Mouse (Mus musculus): ENCODE results near the gene Prn. TPM values are rescaled to one million over a fixed set of nuclear protein-coding genes. Genes with fewer than 3 reads are reported as not detected.

Prn gene
- polyA plus RNA-seq, 2 experiments: not detected

DNA sequence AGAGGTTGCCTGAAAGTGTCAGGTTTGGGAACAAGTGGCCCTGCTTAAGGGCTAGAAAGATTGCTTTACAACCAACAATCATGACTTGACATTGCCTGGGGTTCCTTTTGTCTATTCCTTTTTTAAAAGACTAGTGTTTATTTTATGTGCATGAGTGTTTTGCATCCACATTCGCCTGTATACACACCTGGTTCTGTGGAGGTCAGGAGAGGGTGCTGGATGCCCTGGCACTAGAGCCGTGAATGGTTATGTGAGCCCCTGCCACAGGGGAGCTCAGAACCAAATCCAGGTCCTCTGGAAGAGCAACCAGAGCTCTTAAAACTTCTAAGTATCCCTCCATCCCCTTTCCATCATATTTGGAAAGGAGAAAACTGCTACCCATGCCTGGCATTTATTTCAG lies 1.1 kb downstream of the Prn start:
- Histone ChIP-seq H3K36me3 (ENCODE audit: control insufficient read depth, insufficient read depth, low read length) (0 out of 2 replicates have a peak, but pooled peaks cover 3% of the 10 kb centered on the region), H3K27me3 (ENCODE audit: control insufficient read depth, insufficient read depth, low read length) (no peaks in the 10 kb centered on the region), H3K9ac (ENCODE audit: low read depth, low read length, severe bottlenecking) (no peak overlapping the region), H3K9me3 (ENCODE audit: control insufficient read depth, low read length) (no peaks in the 10 kb centered on the region), H3K27ac (replicated peaks; ENCODE audit: low read depth, low read length) (no peak overlapping the region), H3K4me1 (ENCODE audit: control insufficient read depth, insufficient read depth, low read length) (peaks cover 8% of the 10 kb centered on the region; the same call in 1 of the 2 replicates), H3K4me3 (replicated peaks; ENCODE audit: low read length) (peak overlapping the region; percentile 71; the same call in 1 of the 2 replicates), H3K4me2 (replicated peaks; ENCODE audit: low read depth, low read length, severe bottlenecking) (peak overlapping the region; percentile 80; the same call in 1 of the 2 replicates)
- DNase-seq (ENCODE audit: low spot score): no peak
- ATAC-seq (ENCODE audit: low FRiP score, low read depth): no peak
- TF ChIP-seq POLR2A (IDR thresholded peaks at IDR 0.05; ENCODE audit: borderline replicate concordance, extremely low read depth, insufficient read depth, insufficient read length): no peak
- 28% methylated on average over 2 of the region's 2 CpGs for WGBS

DNA sequence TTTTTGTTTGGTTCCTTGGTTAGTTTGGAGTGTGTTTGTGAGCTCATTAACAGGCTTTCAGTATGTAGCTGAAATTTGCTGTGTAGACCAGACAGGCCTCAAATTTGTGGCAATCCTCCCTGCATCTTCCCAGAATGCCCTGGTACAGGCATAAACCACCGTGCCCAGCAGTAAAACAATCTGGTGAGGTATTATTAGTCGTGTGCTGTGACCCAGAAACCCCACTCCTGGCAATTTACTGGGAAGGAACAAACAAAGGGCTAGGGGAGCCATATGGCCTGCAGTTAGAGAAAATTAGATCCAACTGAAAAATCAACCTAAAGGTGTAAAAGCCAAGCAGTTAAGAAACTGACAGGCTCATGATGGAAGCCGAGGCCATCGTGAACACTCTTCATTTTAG lies 1.6 kb downstream of the Prn start:
- TF ChIP-seq POLR2A (IDR thresholded peaks at IDR 0.05; ENCODE audit: borderline replicate concordance, extremely low read depth, insufficient read depth, insufficient read length): no peak
- H3K4me1 ChIP-seq (ENCODE audit: control insufficient read depth, insufficient read depth, low read length): peaks cover 8% of the 10 kb centered on the region; the same call in 1 of the 2 replicates
- 0 out of 2 replicates have a peak, but pooled peaks cover 3% of the 10 kb centered on the region for H3K36me3 ChIP-seq (ENCODE audit: control insufficient read depth, insufficient read depth, low read length)
- no peaks in the 10 kb centered on the region for H3K9me3 ChIP-seq (ENCODE audit: control insufficient read depth, low read length)
- H3K4me2 ChIP-seq (replicated peaks; ENCODE audit: low read depth, low read length, severe bottlenecking): no peak overlapping the region
- H3K4me3 ChIP-seq (replicated peaks; ENCODE audit: low read length): no peak overlapping the region
- DNase-seq (ENCODE audit: low spot score) (no peak), ATAC-seq (ENCODE audit: low FRiP score, low read depth) (no peak)
- H3K27ac ChIP-seq (replicated peaks; ENCODE audit: low read depth, low read length): no peak overlapping the region
- H3K27me3 ChIP-seq (ENCODE audit: control insufficient read depth, insufficient read depth, low read length): no peaks in the 10 kb centered on the region
- WGBS: 18% methylated on average over 4 of the region's 4 CpGs
- H3K9ac ChIP-seq (ENCODE audit: low read depth, low read length, severe bottlenecking): no peak overlapping the region

DNA sequence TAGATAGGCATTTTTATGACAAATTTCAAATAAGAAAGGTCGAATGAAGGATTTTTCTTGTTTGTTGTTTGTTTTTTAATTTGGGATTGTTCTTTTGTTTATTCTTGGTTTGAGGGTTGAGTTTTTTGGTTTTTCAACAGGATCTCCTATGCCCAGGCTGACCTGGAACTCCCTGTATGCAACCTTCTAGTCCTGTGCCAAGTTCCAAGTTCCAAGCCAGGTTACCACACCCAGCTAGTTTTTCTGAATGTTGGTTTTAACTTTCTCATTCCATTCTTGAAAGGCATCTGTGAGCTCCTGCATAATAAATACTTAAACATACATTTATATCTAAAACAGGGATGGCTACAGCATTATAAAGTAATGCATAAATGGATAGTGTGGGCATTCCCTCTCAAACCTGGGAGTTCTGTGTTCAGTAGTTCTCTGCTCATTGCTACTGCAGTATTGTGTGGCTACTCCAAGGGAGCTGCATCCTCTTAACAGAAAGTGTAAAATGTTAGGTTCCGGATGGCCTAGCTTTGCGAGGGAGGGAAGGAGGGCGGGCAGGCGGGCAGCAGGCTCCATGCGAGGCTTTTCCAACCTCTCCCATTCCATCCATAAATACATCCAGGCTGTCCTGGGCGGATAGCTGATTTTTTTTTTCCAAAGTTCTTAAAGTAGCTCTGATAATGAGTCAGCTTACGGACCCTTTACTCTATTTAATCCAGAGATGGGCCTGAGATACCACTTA lies 2.9 kb downstream of the Prn start:
- no peak for TF ChIP-seq POLR2A (IDR thresholded peaks at IDR 0.05; ENCODE audit: borderline replicate concordance, extremely low read depth, insufficient read depth, insufficient read length)
- Histone ChIP-seq H3K27me3 (ENCODE audit: control insufficient read depth, insufficient read depth, low read length) (no peaks in the 10 kb centered on the region), H3K4me1 (ENCODE audit: control insufficient read depth, insufficient read depth, low read length) (peaks cover 8% of the 10 kb centered on the region; the same call in 1 of the 2 replicates), H3K36me3 (ENCODE audit: control insufficient read depth, insufficient read depth, low read length) (0 out of 2 replicates have a peak, but pooled peaks cover 3% of the 10 kb centered on the region), H3K27ac (replicated peaks; ENCODE audit: low read depth, low read length) (no peak overlapping the region), H3K4me3 (replicated peaks; ENCODE audit: low read length) (no peak overlapping the region), H3K4me2 (replicated peaks; ENCODE audit: low read depth, low read length, severe bottlenecking) (no peak overlapping the region), H3K9me3 (ENCODE audit: control insufficient read depth, low read length) (no peaks in the 10 kb centered on the region), H3K9ac (ENCODE audit: low read depth, low read length, severe bottlenecking) (no peak overlapping the region)
- DNase-seq (ENCODE audit: low spot score): no peak
- ATAC-seq (ENCODE audit: low FRiP score, low read depth): no peak
- 64% methylated on average over 8 of the region's 8 CpGs for WGBS

DNA sequence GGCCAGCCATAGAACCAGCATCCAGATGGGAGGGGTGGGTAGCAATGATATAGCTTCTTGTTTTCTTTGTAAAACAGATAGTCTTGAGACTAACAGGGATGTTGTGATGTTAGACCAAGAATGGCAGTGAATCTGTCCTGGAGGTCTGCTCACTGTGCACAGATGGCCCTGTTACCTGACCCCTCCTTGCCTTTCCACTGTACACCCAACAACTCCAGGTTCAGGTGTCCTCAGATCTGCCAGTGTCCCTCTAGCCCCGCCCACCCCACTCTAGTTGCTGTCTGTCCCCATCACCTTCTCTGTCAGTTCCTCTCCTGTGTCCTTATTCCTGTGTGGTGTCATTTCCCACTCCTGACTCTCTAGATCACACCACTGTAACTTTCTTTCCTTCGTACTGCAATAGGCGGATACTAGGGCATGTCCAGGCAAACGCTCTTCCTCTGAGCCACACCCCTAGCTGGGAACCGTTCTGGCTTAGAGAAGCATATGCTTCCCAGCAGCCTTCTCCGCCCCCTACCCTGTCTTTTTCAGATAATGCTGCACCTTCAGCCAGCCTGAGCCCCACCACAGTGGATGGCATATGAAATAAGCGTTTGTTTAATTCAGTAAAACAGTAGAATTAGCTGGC lies 22.6 kb downstream of the Prn start:
- H3K4me1 ChIP-seq (ENCODE audit: control insufficient read depth, insufficient read depth, low read length): no peaks in the 10 kb centered on the region
- peaks cover 9% of the 10 kb centered on the region; the same call in 1 of the 2 replicates for H3K36me3 ChIP-seq (ENCODE audit: control insufficient read depth, insufficient read depth, low read length)
- no peak for TF ChIP-seq POLR2A (IDR thresholded peaks at IDR 0.05; ENCODE audit: borderline replicate concordance, extremely low read depth, insufficient read depth, insufficient read length)
- WGBS: 74% methylated on average over 7 of the region's 7 CpGs
- ATAC-seq (ENCODE audit: low FRiP score, low read depth): no peak
- no peak overlapping the region for H3K4me2 ChIP-seq (replicated peaks; ENCODE audit: low read depth, low read length, severe bottlenecking)
- no peaks in the 10 kb centered on the region for H3K9me3 ChIP-seq (ENCODE audit: control insufficient read depth, low read length)
- H3K27me3 ChIP-seq (ENCODE audit: control insufficient read depth, insufficient read depth, low read length): no peaks in the 10 kb centered on the region
- H3K4me3 ChIP-seq (replicated peaks; ENCODE audit: low read length): no peak overlapping the region
- H3K9ac ChIP-seq (ENCODE audit: low read depth, low read length, severe bottlenecking): peak overlapping the region; percentile 12; the same call in 1 of the 2 replicates
- H3K27ac ChIP-seq (replicated peaks; ENCODE audit: low read depth, low read length): no peak overlapping the region
- DNase-seq (ENCODE audit: low spot score): no peak

DNA sequence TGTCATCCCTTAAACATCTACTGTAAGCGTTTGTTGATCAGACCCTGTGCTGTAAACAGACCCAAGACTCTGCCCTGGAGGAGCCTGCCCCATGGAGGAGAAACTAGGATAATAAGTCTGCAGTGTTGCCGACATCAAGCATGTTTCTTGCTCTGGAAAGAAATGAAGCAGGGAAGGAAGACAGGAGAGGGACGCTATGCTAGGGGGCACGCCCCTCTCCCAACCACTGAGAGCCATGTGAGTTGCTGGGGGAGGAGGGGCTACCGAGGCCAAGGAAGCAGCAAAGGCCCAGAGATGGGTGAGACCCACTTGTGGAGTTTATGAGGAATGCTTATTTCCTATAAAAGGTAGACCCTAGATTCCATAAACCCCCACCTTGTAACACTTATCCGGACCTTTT lies 23.3 kb downstream of the Prn start:
- ATAC-seq (ENCODE audit: low FRiP score, low read depth): no peak
- H3K36me3 ChIP-seq (ENCODE audit: control insufficient read depth, insufficient read depth, low read length): peaks cover 11% of the 10 kb centered on the region; the same call in 1 of the 2 replicates
- no peak for TF ChIP-seq POLR2A (IDR thresholded peaks at IDR 0.05; ENCODE audit: borderline replicate concordance, extremely low read depth, insufficient read depth, insufficient read length)
- 28% methylated on average over 6 of the region's 6 CpGs for WGBS
- H3K27me3 ChIP-seq (ENCODE audit: control insufficient read depth, insufficient read depth, low read length): no peaks in the 10 kb centered on the region
- H3K9ac ChIP-seq (ENCODE audit: low read depth, low read length, severe bottlenecking): peak overlapping the region; percentile 12; the same call in 1 of the 2 replicates
- H3K9me3 ChIP-seq (ENCODE audit: control insufficient read depth, low read length): no peaks in the 10 kb centered on the region
- H3K4me1 ChIP-seq (ENCODE audit: control insufficient read depth, insufficient read depth, low read length): no peaks in the 10 kb centered on the region
- H3K4me3 ChIP-seq (replicated peaks; ENCODE audit: low read length): no peak overlapping the region
- H3K27ac ChIP-seq (replicated peaks; ENCODE audit: low read depth, low read length): no peak overlapping the region
- H3K4me2 ChIP-seq (replicated peaks; ENCODE audit: low read depth, low read length, severe bottlenecking): no peak overlapping the region
- no peak for DNase-seq (ENCODE audit: low spot score)
